Mouse (Mus musculus): ENCODE results near the gene Tmem18. TPM values are rescaled to one million over a fixed set of nuclear protein-coding genes. Genes with fewer than 3 reads are reported as not detected.

Tmem18 gene
- polyA plus RNA-seq, 1 experiment from 2014 or later = 15.3 TPM

DNA sequence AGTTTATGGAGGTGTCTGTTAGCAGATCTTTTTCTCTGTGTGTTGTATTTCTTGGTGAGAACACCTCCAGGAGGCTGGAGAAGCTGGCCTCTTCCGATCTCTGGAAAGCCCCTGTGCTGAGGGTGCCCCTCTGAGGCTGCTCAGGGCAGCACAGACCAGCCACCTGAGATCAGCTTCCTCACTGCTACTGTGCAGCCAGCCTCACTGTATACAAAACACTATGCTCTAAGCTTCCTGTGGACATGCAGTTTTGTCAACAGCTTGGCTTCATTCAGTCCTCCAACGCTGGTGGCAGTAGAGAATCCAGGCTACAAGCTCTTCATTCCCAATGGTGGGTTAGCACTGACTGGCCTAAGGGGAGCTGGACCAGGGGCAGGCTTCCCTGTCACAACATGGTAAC is 15.8 kb downstream of the Tmem18 start:
- 77% methylated on average over 2 of the region's 2 CpGs for WGBS

DNA sequence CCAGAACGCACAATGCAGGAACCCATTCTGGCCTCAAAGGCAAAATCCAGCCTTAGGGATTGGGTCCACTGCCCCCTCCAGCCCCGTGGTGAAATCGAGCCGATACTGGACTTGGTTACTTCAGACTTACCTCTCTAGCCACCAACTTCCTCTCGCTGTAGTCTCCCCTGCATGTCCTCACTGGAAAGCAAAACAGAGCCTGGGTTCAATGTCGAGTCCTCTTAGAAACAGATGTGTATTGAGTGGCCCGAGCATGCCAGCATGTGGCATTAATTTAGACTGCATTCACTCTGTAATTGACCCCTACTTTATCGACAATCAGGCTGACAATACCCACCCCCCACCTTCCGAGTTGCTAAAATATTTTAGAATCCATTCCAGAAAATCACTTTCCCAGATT is 19.8 kb downstream of the Tmem18 start:
- Histone ChIP-seq H3K27ac (no peak overlapping the region), H3K4me1 (no peaks in the 10 kb centered on the region), H3K36me3 (no peaks in the 10 kb centered on the region), H3K4me3 (no peak overlapping the region), H3K9me3 (no peaks in the 10 kb centered on the region), H3K27me3 (ENCODE audit: insufficient read depth, poor library complexity, severe bottlenecking) (peaks cover 4% of the 10 kb centered on the region; the same call in 1 of the 2 replicates)
- DNase-seq (ENCODE audit: low spot score) = no peak
- WGBS = 67% methylated on average over 9 of the region's 9 CpGs

More for the DNA sequence above, 15.8 kb downstream of the Tmem18 start:
- no peak overlapping the region for H3K27ac ChIP-seq
- H3K27me3 ChIP-seq (ENCODE audit: insufficient read depth, poor library complexity, severe bottlenecking) = peaks cover 8% of the 10 kb centered on the region
- no peaks in the 10 kb centered on the region for H3K36me3 ChIP-seq
- no peaks in the 10 kb centered on the region for H3K4me1 ChIP-seq
- no peaks in the 10 kb centered on the region for H3K9me3 ChIP-seq
- no peak for DNase-seq (ENCODE audit: low spot score)
- no peak overlapping the region for H3K4me3 ChIP-seq

DNA sequence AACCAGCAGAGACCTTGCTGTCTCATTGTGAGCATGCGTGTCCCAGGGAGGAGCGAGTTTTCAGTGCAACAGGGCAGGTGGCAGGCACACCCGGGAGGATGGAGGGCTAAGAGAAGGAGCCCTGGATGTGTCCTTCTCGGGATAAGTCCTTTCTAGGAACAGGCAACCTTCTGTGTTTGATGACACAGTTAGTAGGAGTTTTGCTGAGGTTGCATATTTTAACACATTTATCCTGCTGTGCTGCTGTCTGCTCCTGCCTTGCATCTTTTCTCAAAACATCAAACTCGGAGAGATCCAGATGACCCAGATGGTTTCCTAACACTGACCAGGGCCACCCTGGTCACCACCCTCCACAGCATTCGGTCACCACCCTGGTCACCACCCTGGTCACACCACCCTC is 20.6 kb downstream of the Tmem18 start:
- whole genome bisulfite sequencing = 84% methylated on average over 6 of the region's 6 CpGs
- no peak for DNase-seq (ENCODE audit: low spot score)
- Histone ChIP-seq H3K9me3 (no peaks in the 10 kb centered on the region), H3K36me3 (no peaks in the 10 kb centered on the region), H3K4me1 (no peaks in the 10 kb centered on the region), H3K4me3 (no peak overlapping the region), H3K27ac (no peak overlapping the region), H3K27me3 (ENCODE audit: insufficient read depth, poor library complexity, severe bottlenecking) (peaks cover 4% of the 10 kb centered on the region; the same call in 1 of the 2 replicates)

DNA sequence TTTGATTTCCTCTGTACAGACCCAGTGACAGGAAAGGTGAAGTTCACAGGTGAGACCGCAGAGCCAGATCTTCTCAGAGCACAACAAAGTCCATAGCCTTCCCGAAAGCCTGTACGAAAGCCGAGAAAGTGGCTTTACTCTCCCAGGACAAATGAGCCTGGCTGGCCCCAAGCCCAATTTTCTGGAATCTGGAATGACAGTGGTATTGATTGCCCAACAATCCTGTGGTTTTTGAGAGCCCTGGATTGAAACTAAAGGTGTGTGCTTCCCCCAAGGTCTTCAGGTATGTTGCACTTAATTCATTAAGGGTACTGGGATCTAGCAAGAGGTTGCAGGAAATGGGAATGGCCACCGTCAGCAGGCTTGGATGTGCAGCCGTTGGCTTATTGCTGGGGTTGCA is 21.7 kb downstream of the Tmem18 start:
- Histone ChIP-seq H3K4me3 (no peak overlapping the region), H3K9me3 (no peaks in the 10 kb centered on the region), H3K27me3 (ENCODE audit: insufficient read depth, poor library complexity, severe bottlenecking) (peaks cover 4% of the 10 kb centered on the region; the same call in 1 of the 2 replicates), H3K4me1 (no peaks in the 10 kb centered on the region), H3K36me3 (no peaks in the 10 kb centered on the region), H3K27ac (no peak overlapping the region)
- DNase-seq (ENCODE audit: low spot score) = no peak
- WGBS = 88% methylated on average over 6 of the region's 6 CpGs

DNA sequence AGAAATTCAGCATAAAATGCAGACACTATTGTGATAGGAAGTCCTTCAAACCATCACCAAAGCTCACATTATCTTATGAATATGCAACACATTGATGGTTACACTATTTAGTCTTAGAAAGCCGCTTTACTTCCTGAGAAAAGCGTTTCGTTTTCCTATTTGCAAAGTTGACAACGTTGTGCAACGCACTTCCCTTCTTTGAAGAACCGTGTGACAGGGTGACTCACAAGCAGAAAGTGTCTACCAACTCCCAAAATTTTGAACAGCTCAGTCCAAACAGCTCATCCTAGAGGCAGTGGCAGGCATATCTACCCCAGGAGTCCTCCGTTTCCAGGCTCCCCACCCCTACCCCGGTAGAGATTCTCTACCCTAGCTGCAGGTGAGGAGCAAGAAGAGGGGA is 22.5 kb downstream of the Tmem18 start:
- no peak for DNase-seq (ENCODE audit: low spot score)
- H3K27ac ChIP-seq = no peak overlapping the region
- H3K9me3 ChIP-seq = no peaks in the 10 kb centered on the region
- WGBS = 72% methylated on average over 8 of the region's 8 CpGs
- no peak overlapping the region for H3K4me3 ChIP-seq
- H3K36me3 ChIP-seq = no peaks in the 10 kb centered on the region
- H3K4me1 ChIP-seq = no peaks in the 10 kb centered on the region
- peaks cover 4% of the 10 kb centered on the region; the same call in 1 of the 2 replicates for H3K27me3 ChIP-seq (ENCODE audit: insufficient read depth, poor library complexity, severe bottlenecking)

- Histone ChIP-seq H3K4me3 (no peak overlapping the region), H3K27ac (no peak overlapping the region), H3K36me3 (no peaks in the 10 kb centered on the region), H3K9me3 (no peaks in the 10 kb centered on the region), H3K27me3 (ENCODE audit: insufficient read depth, poor library complexity, severe bottlenecking) (no peaks in the 10 kb centered on the region), H3K4me1 (no peaks in the 10 kb centered on the region)
- no peak for DNase-seq (ENCODE audit: low spot score)
- WGBS = 50% methylated on average over 8 of the region's 8 CpGs
Observed at GRCm38 (mm10) chr12:30618425-30618824, 34.2 kb downstream of the Tmem18 start.

DNA sequence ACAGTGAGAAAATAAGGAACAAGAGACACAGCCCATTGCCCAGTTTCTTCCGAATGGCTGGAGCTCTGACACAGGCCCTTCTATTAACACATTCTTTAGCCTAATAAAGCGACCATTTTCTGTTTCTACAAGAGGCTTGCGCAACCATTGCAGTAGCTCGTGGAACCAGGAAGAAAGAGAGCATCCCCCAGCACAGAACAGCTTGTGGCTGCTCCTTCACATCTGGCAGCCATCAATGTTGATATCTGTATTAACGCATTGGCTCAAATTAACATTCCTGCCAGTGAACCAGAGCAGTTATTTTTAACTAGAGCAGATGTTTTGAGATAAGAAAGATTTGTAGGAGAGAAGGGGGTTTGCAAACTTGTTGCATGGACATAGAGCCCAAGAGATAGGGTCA is 44.2 kb downstream of the Tmem18 start:
- H3K4me1 ChIP-seq = no peaks in the 10 kb centered on the region
- 64% methylated on average over 5 of the region's 5 CpGs for WGBS
- H3K27me3 ChIP-seq (ENCODE audit: insufficient read depth, poor library complexity, severe bottlenecking) = no peaks in the 10 kb centered on the region
- H3K9me3 ChIP-seq = no peaks in the 10 kb centered on the region
- DNase-seq (ENCODE audit: low spot score) = no peak
- H3K36me3 ChIP-seq = no peaks in the 10 kb centered on the region
- H3K27ac ChIP-seq = no peak overlapping the region
- no peak overlapping the region for H3K4me3 ChIP-seq

DNA sequence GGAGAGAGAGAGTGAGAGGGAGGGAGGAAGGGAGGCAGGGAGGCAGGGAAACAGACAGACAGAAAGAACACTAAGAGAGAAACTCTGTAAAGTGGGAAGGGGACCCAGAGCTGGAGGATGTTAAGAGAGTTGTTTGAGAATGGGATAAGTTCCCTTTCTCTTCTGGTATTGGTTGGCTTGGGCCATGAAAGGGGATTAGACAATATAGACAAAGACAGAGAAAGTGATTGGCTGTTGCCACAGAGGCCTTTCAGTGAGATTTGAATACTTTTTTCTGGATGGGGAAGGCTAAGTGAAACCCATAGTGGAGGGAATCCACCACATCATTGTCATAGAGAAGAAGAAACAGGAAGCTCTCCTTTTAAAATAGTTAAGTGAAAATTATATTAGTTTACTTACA is 50.3 kb downstream of the Tmem18 start:
- no peak overlapping the region for H3K4me3 ChIP-seq
- no peak overlapping the region for H3K27ac ChIP-seq
- no peaks in the 10 kb centered on the region for H3K9me3 ChIP-seq
- no peaks in the 10 kb centered on the region for H3K4me1 ChIP-seq
- H3K27me3 ChIP-seq (ENCODE audit: insufficient read depth, poor library complexity, severe bottlenecking) = no peaks in the 10 kb centered on the region
- no peak for DNase-seq (ENCODE audit: low spot score)
- no peaks in the 10 kb centered on the region for H3K36me3 ChIP-seq

Small RNAs within 50 kb of the gene (microRNA-seq; reads per million reads assigned to microRNA genes)
- gene Gm25243 = not detected

Other genes with a start within 250 kb of the Tmem18 start
- gene Sntg2, start 211.1 kb upstream of the Tmem18 start, polyA plus RNA-seq (2016; fragmentation: Nextera tagmentation; extraction: Ambion mirVana) = 1.4 and 1.7 TPM in 2 replicates

Measured in heart, embryonic 10.5 days (tissue).